Mouse (Mus musculus) CH12.LX (cell line): Measurements from ENCODE around the gene Kdm4b. TPM values are rescaled to one million over a fixed set of nuclear protein-coding genes. Genes with fewer than 3 reads are reported as not detected.

ENCODE experiments used
- DNase-seq: peaks from one replicate; pipeline ENCODE4 v3.0.0-alpha.2; 2013; ENCODE audit errors: extremely low read depth
- H3K27ac ChIP-seq: 2 replicates; pipeline ENCODE4 v1.5.1; 2012; ENCODE audit warnings: low read depth, mild to moderate bottlenecking, control low read depth, moderate library complexity; ENCODE audit not compliant: insufficient read depth
- H3K27me3 ChIP-seq: replicated peaks from 2 replicates; pipeline ENCODE3; 2012; ENCODE audit warnings: inconsistent platforms
- H3K36me3 ChIP-seq, 2 experiments: replicated peaks in 1 of 2; 2 replicates each; pipeline versions ENCODE3 to v1.6.1; 2012; ENCODE audit warnings: inconsistent platforms in 1 of 2, low read length in 1 of 2, mild to moderate bottlenecking in 1 of 2, mixed read lengths in 1 of 2, moderate library complexity in 1 of 2; ENCODE audit not compliant: control insufficient read depth in 1 of 2, insufficient read depth in 1 of 2
- H3K4me1 ChIP-seq, 2 experiments: 2 replicates each; pipeline ENCODE4 v1.6.1; 2012; ENCODE audit warnings: inconsistent platforms in 1 of 2, moderate library complexity in 1 of 2; ENCODE audit not compliant: insufficient read depth in 2 of 2, control insufficient read depth in 1 of 2
- H3K4me2 ChIP-seq: 2 replicates; pipeline ENCODE4 v1.6.1; 2012; ENCODE audit warnings: low read depth, mild to moderate bottlenecking, control low read depth; ENCODE audit not compliant: poor library complexity, insufficient read depth, severe bottlenecking
- H3K4me3 ChIP-seq, 3 experiments: fragments of 150-350 bp in 1 of 3; sonication (generic) in 1 of 3; replicated peaks in 1 of 3; 2 replicates each; pipeline versions ENCODE3 to v1.5.1; 2011 to 2012; ENCODE audit warnings: low read depth in 2 of 3, low read length in 2 of 3, mild to moderate bottlenecking in 2 of 3, moderate library complexity in 2 of 3, control low read depth in 1 of 3, improper control_type of control experiment in 1 of 3, inconsistent platforms in 1 of 3, mixed read lengths in 1 of 3; ENCODE audit not compliant: poor library complexity in 1 of 3
- H3K79me2 ChIP-seq: replicated peaks from 2 replicates; pipeline ENCODE4 v1.6.1; 2012; ENCODE audit warnings: mild to moderate bottlenecking, moderate library complexity; ENCODE audit not compliant: control insufficient read depth, poor library complexity, insufficient read depth, severe bottlenecking; ENCODE audit errors: extremely low read depth
- H3K9ac ChIP-seq: 2 replicates; pipeline ENCODE4 v1.6.1; 2012; ENCODE audit warnings: low read depth, mild to moderate bottlenecking, control low read depth, moderate library complexity; ENCODE audit not compliant: insufficient read depth
- H3K9me3 ChIP-seq: replicated peaks from 2 replicates; pipeline ENCODE3; 2012; ENCODE audit warnings: low read length, inconsistent platforms, mixed read lengths
- BHLHE40 ChIP-seq: IDR thresholded peaks from 2 replicates; pipeline ENCODE4 v1.6.1; 2011; ENCODE audit warnings: mild to moderate bottlenecking, low read depth, low read length, improper control_type of control experiment
- CHD2 ChIP-seq: IDR thresholded peaks from 2 replicates; pipeline ENCODE4 v1.6.1; 2011; ENCODE audit warnings: low read length, improper control_type of control experiment
- CTCF ChIP-seq, 2 experiments: IDR thresholded peaks in 1 of 2; conservative IDR thresholded peaks in 1 of 2; 2 replicates each; pipeline ENCODE4 v1.5.1; 2011 to 2012; ENCODE audit warnings: low read depth in 2 of 2, low read length in 2 of 2, improper control_type of control experiment in 1 of 2, inconsistent platforms in 1 of 2, mild to moderate bottlenecking in 1 of 2, moderate library complexity in 1 of 2
- E2F4 ChIP-seq: IDR thresholded peaks from 2 replicates; pipeline ENCODE4 v1.6.1; 2011; ENCODE audit warnings: low read depth, low read length, improper control_type of control experiment; ENCODE audit not compliant: insufficient replicate concordance
- ELF1 ChIP-seq: IDR thresholded peaks from 2 replicates; pipeline ENCODE4 v1.6.1; 2014; ENCODE audit warnings: low read depth, mild to moderate bottlenecking, inconsistent platforms, low read length, improper control_type of control experiment
- EP300 ChIP-seq: IDR thresholded peaks from 2 replicates; pipeline ENCODE4 v1.6.1; 2011; ENCODE audit warnings: low read length, improper control_type of control experiment
- GABPA ChIP-seq: IDR thresholded peaks from 2 replicates; pipeline ENCODE4 v1.6.1; 2012; ENCODE audit warnings: low read depth, low read length, improper control_type of control experiment, inconsistent platforms; ENCODE audit not compliant: insufficient replicate concordance
- HCFC1 ChIP-seq: IDR thresholded peaks from 2 replicates; pipeline ENCODE4 v1.6.1; 2012; ENCODE audit warnings: low read depth, mild to moderate bottlenecking, inconsistent platforms, low read length, improper control_type of control experiment
- JUN ChIP-seq: IDR thresholded peaks from 2 replicates; pipeline ENCODE4 v1.6.1; 2011; ENCODE audit warnings: low read depth, mild to moderate bottlenecking, low read length, improper control_type of control experiment, moderate library complexity; ENCODE audit not compliant: insufficient read depth
- KAT2A ChIP-seq: IDR thresholded peaks from 2 replicates; pipeline ENCODE4 v1.6.1; 2012; ENCODE audit warnings: low read length, improper control_type of control experiment, inconsistent platforms; ENCODE audit not compliant: insufficient replicate concordance
- MAFK ChIP-seq: IDR thresholded peaks from 2 replicates; pipeline ENCODE4 v1.6.1; 2011; ENCODE audit warnings: low read length, improper control_type of control experiment; ENCODE audit not compliant: insufficient replicate concordance
- MAX ChIP-seq: IDR thresholded peaks from 2 replicates; pipeline ENCODE4 v1.6.1; 2011; ENCODE audit warnings: low read length, improper control_type of control experiment
- MAZ ChIP-seq: IDR thresholded peaks from 2 replicates; pipeline ENCODE4 v1.6.1; 2012; ENCODE audit warnings: low read depth, mild to moderate bottlenecking, inconsistent platforms, low read length, improper control_type of control experiment, moderate library complexity
- MEF2A ChIP-seq: IDR thresholded peaks from 2 replicates; pipeline ENCODE4 v1.6.1; 2014; ENCODE audit warnings: low read depth, mild to moderate bottlenecking, inconsistent platforms, low read length, improper control_type of control experiment, borderline replicate concordance
- MXI1 ChIP-seq: IDR thresholded peaks from 2 replicates; pipeline ENCODE4 v1.6.1; 2011; ENCODE audit warnings: mild to moderate bottlenecking, low read depth, low read length, improper control_type of control experiment
- MYC ChIP-seq: IDR thresholded peaks from 2 replicates; pipeline ENCODE4 v1.6.1; 2011; ENCODE audit warnings: low read depth, mild to moderate bottlenecking, improper control_type of control experiment, low read length
- NRF1 ChIP-seq: IDR thresholded peaks from 2 replicates; pipeline ENCODE4 v1.6.1; 2014; ENCODE audit warnings: low read depth, mild to moderate bottlenecking, inconsistent platforms, low read length, improper control_type of control experiment, moderate library complexity
- POLR2A ChIP-seq: IDR thresholded peaks from 2 replicates; pipeline ENCODE4 v1.6.1; 2011; ENCODE audit warnings: low read depth, mild to moderate bottlenecking, improper control_type of control experiment, low read length
- POLR2AphosphoS2 ChIP-seq: IDR thresholded peaks from 2 replicates; pipeline ENCODE4 v1.6.1; 2011; ENCODE audit warnings: low read depth, low read length, improper control_type of control experiment
- RAD21 ChIP-seq: IDR thresholded peaks from 2 replicates; pipeline ENCODE4 v1.6.1; 2011; ENCODE audit warnings: low read depth, mild to moderate bottlenecking, low read length, improper control_type of control experiment, moderate library complexity
- RCOR1 ChIP-seq: conservative IDR thresholded peaks from 2 replicates; pipeline ENCODE4 v1.6.1; 2012; ENCODE audit warnings: low read depth, mild to moderate bottlenecking, inconsistent platforms, low read length, improper control_type of control experiment
- SIN3A ChIP-seq: IDR thresholded peaks from 2 replicates; pipeline ENCODE4 v1.6.1; 2012; ENCODE audit warnings: low read length, improper control_type of control experiment, inconsistent platforms
- TCF12 ChIP-seq: IDR thresholded peaks from 2 replicates; pipeline ENCODE4 v1.6.1; 2014; ENCODE audit warnings: low read depth, mild to moderate bottlenecking, inconsistent platforms, low read length, improper control_type of control experiment
- UBTF ChIP-seq: IDR thresholded peaks from 2 replicates; pipeline ENCODE4 v1.6.1; 2012; ENCODE audit warnings: low read depth, mild to moderate bottlenecking, inconsistent platforms, low read length, improper control_type of control experiment, moderate library complexity
- USF1 ChIP-seq: IDR thresholded peaks from 2 replicates; pipeline ENCODE4 v1.6.1; 2014; ENCODE audit warnings: low read depth, mild to moderate bottlenecking, inconsistent platforms, low read length, improper control_type of control experiment
- USF2 ChIP-seq: conservative IDR thresholded peaks from 2 replicates; pipeline ENCODE4 v1.6.1; 2011; ENCODE audit warnings: low read depth, low read length, improper control_type of control experiment
- ZKSCAN1 ChIP-seq: IDR thresholded peaks from 2 replicates; pipeline ENCODE4 v1.6.1; 2012; ENCODE audit warnings: low read depth, inconsistent platforms, low read length, improper control_type of control experiment, borderline replicate concordance
- ZMIZ1 ChIP-seq: IDR thresholded peaks from 2 replicates; pipeline ENCODE4 v1.6.1; 2012; ENCODE audit warnings: low read depth, mild to moderate bottlenecking, inconsistent platforms, low read length, improper control_type of control experiment
- ZNF384 ChIP-seq: IDR thresholded peaks from 2 replicates; pipeline ENCODE4 v1.6.1; 2012; ENCODE audit warnings: low read depth, low read length, improper control_type of control experiment, inconsistent platforms
- dilution Hi-C: fragments of 300-500 bp; cut with MboI; formaldehyde crosslinking; loops from 2 replicates; pipeline ENCODE4 v1.14.3; 2020; ENCODE audit warnings: low sequenced_read_pairs; ENCODE audit not compliant: extremely low pct_unique_long_range_greater_than_20kb, extremely low pct_ligation_motif_present
- in situ Hi-C: fragments of 300-500 bp; cut with MboI; formaldehyde crosslinking; loops from 3 replicates; pipeline ENCODE4 v1.14.3; 2019; ENCODE audit warnings: low sequenced_read_pairs, low pct_ligation_motif_present, low pct_unique_long_range_greater_than_20kb, mixed read lengths
- polyA plus RNA-seq: library from polyadenylated mRNA; unstranded; fragments of >175 nt; gene quantifications from 2 replicates; pipeline ENCODE4 v1.2.1, GENCODE M21; 2012; ENCODE audit warnings: low read depth; ENCODE audit not compliant: insufficient read length
- total RNA-seq, 2 experiments: library from RNA; depleted of rRNA; stranded (reverse); fragments of 300-350 nt in 1 of 2; fragments of >200 nt in 1 of 2; gene quantifications; 2 replicates each; pipeline ENCODE4 v1.2.3; 2012 to 2014

The Kdm4b gene
- total and polyA plus RNA-seq, 3 experiments, result 12.3 to 19.5 (median 14.2) TPM

DNA sequence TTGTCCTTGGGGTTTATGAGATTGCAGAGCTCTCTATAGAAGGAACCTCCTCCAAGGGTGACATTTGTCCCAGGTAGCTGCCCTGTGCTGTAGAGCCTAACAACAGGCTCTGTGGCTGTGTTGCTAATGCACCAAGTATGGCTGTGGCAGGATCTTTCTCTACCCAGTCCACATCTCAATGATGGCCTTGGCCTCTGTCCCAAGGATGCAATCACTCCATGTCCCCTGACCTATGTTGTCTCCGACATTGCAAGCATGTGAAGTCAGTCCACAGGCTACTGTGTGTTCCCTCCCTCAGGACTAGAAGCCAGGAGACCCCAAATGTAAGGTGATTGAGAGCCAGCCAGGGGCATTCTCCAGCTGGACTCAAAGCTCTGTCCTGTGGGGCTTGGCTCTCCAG, 34.0 kb downstream of the Kdm4b start:
- H3K4me2 ChIP-seq, result no peak overlapping the region
- dilution Hi-C loops, result no loop called here
- no peak for TF ChIP-seq ELF1
- TF ChIP-seq HCFC1, result no peak
- TF ChIP-seq ZNF384, result no peak
- no peak for TF ChIP-seq MXI1
- TF ChIP-seq NRF1, result no peak
- no peak for TF ChIP-seq POLR2A
- no peak for TF ChIP-seq MYC
- no peak for TF ChIP-seq RAD21
- no peak for TF ChIP-seq SIN3A
- TF ChIP-seq ZMIZ1, result no peak
- TF ChIP-seq ZKSCAN1, result no peak
- TF ChIP-seq CHD2, result no peak
- TF ChIP-seq USF1, result no peak
- TF ChIP-seq CTCF (conservative IDR thresholded peaks at IDR 0.05 in 1 of 2, IDR thresholded peaks at IDR 0.05 in 1 of 2; ENCODE audit: low read depth in 2 of 2, low read length in 2 of 2), result no peak
- TF ChIP-seq POLR2AphosphoS2, result no peak
- no peak for TF ChIP-seq BHLHE40
- no peak for TF ChIP-seq EP300
- TF ChIP-seq JUN, result no peak
- no peak for TF ChIP-seq GABPA
- TF ChIP-seq, all 38 proteins: peak for 0

DNA sequence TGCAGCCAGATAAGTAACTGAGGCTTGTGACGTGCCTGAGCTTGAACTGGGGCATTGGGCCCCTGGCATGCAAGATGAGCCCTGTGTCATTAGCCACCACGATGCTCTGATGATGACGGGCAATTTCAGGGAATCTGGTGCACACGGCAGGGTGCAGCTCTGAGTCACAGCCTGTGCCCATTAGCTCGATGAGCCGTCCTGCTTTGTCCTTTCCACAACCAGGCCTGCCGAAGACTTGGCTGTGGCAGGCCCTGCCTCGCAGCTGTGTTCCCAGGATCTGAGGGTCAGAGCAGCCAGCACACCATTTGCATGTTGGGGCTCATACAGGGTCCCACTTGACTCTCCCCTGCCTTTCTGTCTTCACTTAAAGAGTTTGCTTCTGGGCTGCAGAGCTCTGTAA, 34.6 kb downstream of the Kdm4b start:
- Histone ChIP-seq H3K4me2 (no peak overlapping the region), H3K9me3 (no peaks in the 10 kb centered on the region), H3K79me2 (no peaks in the 10 kb centered on the region), H3K36me3 (peaks cover 6 to 78% of the 10 kb centered on the region in 2 experiments), H3K9ac (no peak overlapping the region), H3K27ac (no peak overlapping the region), H3K4me3 (no peak overlapping the region), H3K27me3 (no peaks in the 10 kb centered on the region), H3K4me1 (peaks cover 4 to 28% of the 10 kb centered on the region in 2 experiments; a peak in 2 of 4 replicates)
- dilution Hi-C loops (no loop called here), in situ Hi-C loops (loop anchor here (5.0 to 10.0 kb wide), 2 partner anchors 122 to 304 kb away; no protein-coding TSS in a partner anchor)
- TF ChIP-seq MAFK (no peak), NRF1 (no peak), ELF1 (no peak), GABPA (no peak), USF1 (no peak), TCF12 (no peak), USF2 (no peak), UBTF (no peak), E2F4 (no peak), ZKSCAN1 (no peak), MAZ (no peak), POLR2A (no peak), SIN3A (no peak), KAT2A (no peak), HCFC1 (no peak), MYC (no peak), MEF2A (no peak), ZMIZ1 (no peak), MAX (no peak), RCOR1 (no peak)
- DNase-seq, result no peak

More for the DNA sequence above, 34.0 kb downstream of the Kdm4b start:
- Histone ChIP-seq H3K27ac (no peak overlapping the region), H3K79me2 (no peaks in the 10 kb centered on the region), H3K9me3 (no peaks in the 10 kb centered on the region), H3K4me1 (peaks cover 4 to 28% of the 10 kb centered on the region in 2 experiments; a peak in 2 of 4 replicates), H3K9ac (no peak overlapping the region), H3K36me3 (peaks cover 10 to 78% of the 10 kb centered on the region in 2 experiments), H3K27me3 (no peaks in the 10 kb centered on the region), H3K4me3 (no peak overlapping the region)
- in situ Hi-C loops, result loop anchor here (5.0 to 10.0 kb wide), 3 partner anchors 122 to 305 kb away; partner anchors contain the start of gene Gm20219
- DNase-seq, result no peak
